Mouse (Mus musculus): ENCODE results near the gene Rasa4.

DNA sequence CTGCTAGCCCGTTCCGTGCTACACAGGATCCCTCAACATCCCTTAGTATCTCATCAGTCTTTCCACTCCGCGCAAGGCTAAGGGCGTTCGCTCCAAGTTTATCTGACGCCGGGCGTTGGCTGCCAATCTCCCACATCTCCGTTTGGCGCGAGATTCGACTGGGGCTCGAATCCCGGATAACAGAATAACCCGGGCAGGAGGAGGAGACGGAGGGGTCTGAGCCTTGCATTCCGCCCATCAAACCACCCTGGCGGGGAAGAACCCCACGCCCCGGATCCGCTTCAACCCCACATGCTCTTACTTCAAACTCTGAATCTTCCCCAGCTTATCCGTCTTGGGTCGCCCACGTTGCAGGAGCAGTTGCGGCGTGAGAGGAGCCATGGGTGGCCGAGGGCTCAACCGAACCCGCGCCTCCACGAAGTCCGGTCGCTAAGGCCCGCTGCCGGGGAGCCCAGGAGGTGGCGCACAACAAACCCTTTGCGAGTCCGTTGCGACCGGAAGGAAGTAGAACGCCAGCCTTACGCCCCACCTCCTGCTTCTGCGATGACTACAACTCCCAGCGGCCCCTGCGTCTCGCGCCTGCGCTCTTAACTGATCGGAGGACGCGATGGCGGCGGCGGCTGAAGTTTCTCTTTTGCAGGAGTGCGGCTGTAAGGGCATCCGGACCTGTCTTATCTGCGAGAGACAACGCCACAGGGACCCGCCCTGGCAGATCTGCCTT lies 52.0 kb downstream of the Rasa4 start, which contains the start of the genes Lrwd1 and Alkbh4:
- TF ChIP-seq CTCF (conservative IDR thresholded peaks at IDR 0.05; ENCODE audit: low read length) (no peak), NANOG (IDR thresholded peaks at IDR 0.05; ENCODE audit: borderline replicate concordance, low read length) (no peak)

Data from E14TG2a.4 (cell line).